Mouse (Mus musculus) spleen, adult 2 months (tissue): ENCODE measurements around the gene Clns1a.

ENCODE experiments used
- CTCF ChIP-seq: fragments of 200-500 bp; IDR thresholded peaks from 2 replicates; pipeline ENCODE4 v1.5.1; 2011; ENCODE audit warnings: mild to moderate bottlenecking, inconsistent platforms; ENCODE audit not compliant: insufficient read depth, insufficient read length, insufficient replicate concordance; ENCODE audit errors: extremely low read depth
- POLR2A ChIP-seq: fragments of 200-500 bp; IDR thresholded peaks from 2 replicates; pipeline ENCODE4 v1.6.1; 2011; ENCODE audit warnings: low read depth, low read length, inconsistent platforms

DNA sequence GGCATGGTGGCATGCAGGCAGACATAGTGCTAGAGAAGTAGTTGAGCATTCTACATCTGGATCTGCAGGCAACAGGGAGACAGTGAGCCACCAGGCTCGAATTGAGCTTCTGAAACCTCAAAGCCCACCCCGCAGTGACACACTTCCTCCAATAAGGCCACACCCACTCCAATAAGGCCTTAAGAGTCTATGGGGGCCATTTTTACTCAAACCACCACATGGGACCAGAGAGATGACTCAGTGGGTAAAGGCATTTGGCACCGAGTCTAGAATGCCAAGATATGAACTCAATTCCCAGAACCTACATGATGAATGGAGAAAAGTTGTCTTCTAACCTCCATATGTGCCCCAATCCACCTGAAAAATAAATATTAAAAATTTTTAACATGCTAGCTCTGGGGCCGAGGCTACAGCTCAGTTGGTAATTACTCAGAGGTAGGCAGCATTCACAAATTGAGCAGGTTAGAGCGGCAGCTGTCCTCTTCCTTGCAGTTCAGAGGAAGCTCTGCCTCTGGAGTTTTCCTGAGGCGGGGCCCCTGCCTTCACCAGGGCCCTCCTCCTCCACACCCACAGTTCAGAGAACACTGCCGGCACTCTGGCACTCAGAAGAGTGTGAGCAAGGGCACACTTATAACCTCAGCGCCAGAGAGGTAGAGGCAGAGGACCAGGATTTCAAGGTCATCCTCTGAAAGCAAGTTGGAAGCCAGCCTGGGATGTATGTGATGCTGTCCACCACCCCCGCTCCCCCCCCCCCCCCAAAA, 70.2 kb downstream of the Clns1a start:
- TF ChIP-seq CTCF: no peak
- no peak for TF ChIP-seq POLR2A
